Mouse (Mus musculus): ENCODE data around the gene Nlgn1. TPM values are rescaled to one million over a fixed set of nuclear protein-coding genes. Genes with fewer than 3 reads are reported as not detected.

Nlgn1 gene
- polyA plus RNA-seq (2017; shearing (Covaris generic)) = 0.11 TPM

GRCm38 (mm10) chr3:26332400-26333238, at the start of gene Nlgn1:
Gene Nlgn1, minus strand, starts transcription at chr3:26332460.

